Mouse (Mus musculus): Measurements from ENCODE around the gene Dazap1. TPM values are rescaled to one million over a fixed set of nuclear protein-coding genes. Genes with fewer than 3 reads are reported as not detected.

Gene Dazap1
- polyA plus RNA-seq, 1 experiment, result 103 TPM

- no peak for TF ChIP-seq POLR2A (IDR thresholded peaks at IDR 0.05; ENCODE audit: borderline replicate concordance, low read depth, low read length)
- no peak for TF ChIP-seq CTCF (IDR thresholded peaks at IDR 0.05; ENCODE audit: low read depth, low read length)
- Histone ChIP-seq H3K4me3 (ENCODE audit: insufficient read depth, low read length) (no peak overlapping the region), H3K27ac (ENCODE audit: insufficient read depth, low read depth, low read length) (no peak overlapping the region), H3K4me1 (ENCODE audit: control insufficient read depth, insufficient read depth, low read length) (peaks cover 10% of the 10 kb centered on the region)
Measured at GRCm38 (mm10) chr10:80325045-80325444, 63.8 kb downstream of the Dazap1 start.

DNA sequence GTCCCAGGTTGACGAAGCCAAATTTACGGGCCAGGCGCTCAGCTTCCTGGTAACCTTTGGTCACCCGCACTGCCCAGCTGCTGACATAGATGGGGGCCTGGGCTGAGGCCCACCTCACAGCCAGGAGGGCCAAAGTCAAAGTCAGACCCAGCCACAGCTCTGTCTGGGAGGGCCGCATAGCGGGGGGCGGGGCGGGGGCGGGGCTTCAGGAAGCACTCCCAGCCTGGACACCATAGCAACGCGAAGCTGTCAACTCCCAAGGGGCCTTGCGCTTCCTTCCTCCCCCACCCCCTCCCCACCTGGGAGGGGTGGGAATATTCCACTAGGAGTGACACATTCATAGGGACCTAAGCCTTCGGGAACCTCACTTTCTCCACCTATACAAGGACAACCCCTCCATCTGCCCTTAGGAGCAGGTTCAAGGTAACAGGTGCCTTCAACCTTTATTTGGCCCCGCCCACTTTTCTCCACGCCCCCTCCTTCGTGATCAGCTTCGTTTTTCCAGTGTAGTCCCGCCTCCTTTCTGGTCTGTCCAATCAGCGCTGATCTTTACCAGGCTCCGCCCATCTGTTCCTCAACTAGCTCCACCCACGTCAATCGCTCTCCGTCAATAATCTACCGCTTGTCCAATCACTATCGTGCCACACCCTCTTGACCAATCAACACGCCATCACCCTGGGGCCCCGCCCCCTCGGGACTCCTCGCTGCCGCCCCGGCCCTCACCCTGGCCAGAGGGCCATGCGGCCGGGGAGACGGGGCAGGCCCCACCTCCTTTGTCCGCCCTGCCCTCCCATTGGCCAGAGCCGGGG lies 68.2 kb downstream of the Dazap1 start, which contains the start of the genes Pcsk4 and Reep6:
TSS of gene Pcsk4 (minus strand) at position 226 of the 809 bp plus-strand sequence.
TSS of gene Reep6 (plus strand) at position 681 of the 809 bp plus-strand sequence.
- Histone ChIP-seq H3K4me1 (ENCODE audit: control insufficient read depth, insufficient read depth, low read length) (peaks cover 5% of the 10 kb centered on the region; the same call in 1 of the 2 replicates), H3K4me3 (ENCODE audit: insufficient read depth, low read length) (peak within 1 kb of the TSS; percentile 60), H3K27ac (ENCODE audit: insufficient read depth, low read depth, low read length) (no peak within 1 kb of the TSS)
- no peak for TF ChIP-seq CTCF (IDR thresholded peaks at IDR 0.05; ENCODE audit: low read depth, low read length)

DNA sequence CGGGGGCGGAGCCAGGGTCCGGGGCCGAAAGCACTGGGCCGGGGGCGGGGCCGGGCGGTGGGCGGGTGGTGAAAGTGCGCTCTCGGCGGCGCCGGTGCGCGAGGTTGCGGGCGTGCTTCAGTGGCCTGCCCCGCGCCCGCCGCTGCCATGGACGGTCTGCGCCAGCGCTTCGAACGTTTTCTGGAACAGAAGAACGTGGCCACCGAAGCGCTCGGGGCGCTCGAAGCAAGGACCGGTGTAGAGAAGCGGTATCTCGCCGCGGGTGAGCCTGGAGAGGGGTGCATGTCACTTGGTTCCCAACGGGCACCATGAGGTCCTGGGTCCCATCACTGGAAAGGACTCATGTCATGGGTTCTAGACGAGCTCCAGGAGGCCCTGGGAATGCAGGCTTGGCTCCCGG lies 68.8 kb downstream of the Dazap1 start:
- H3K4me1 ChIP-seq (ENCODE audit: control insufficient read depth, insufficient read depth, low read length), result peaks cover 5% of the 10 kb centered on the region; the same call in 1 of the 2 replicates
- TF ChIP-seq POLR2A (IDR thresholded peaks at IDR 0.05; ENCODE audit: borderline replicate concordance, low read depth, low read length), result no peak
- no peak for TF ChIP-seq CTCF (IDR thresholded peaks at IDR 0.05; ENCODE audit: low read depth, low read length)
- no peak overlapping the region for H3K27ac ChIP-seq (ENCODE audit: insufficient read depth, low read depth, low read length)
- peak overlapping the region; percentile 60 for H3K4me3 ChIP-seq (ENCODE audit: insufficient read depth, low read length)

DNA sequence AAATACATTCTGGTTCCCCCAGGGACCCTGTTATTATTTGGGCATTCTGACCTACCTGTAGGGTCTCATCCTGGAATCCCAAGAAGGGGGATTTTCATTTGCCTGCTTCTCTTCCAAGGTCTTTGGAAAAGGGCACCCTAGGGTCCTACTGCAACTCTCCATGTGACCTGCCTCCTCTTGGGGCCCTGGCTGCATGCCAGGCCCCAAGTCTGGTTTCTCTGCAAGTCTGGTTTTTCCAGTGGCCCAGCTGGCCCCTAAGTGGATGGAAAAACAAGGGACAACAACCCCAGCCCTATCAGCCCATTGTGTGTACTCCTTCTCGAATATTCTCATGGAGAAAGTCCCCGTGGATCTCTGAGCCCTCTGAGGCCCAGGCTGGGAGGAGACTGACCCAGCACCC lies 69.6 kb downstream of the Dazap1 start:
- Histone ChIP-seq H3K4me1 (ENCODE audit: control insufficient read depth, insufficient read depth, low read length) (peaks cover 5% of the 10 kb centered on the region; the same call in 1 of the 2 replicates), H3K27ac (ENCODE audit: insufficient read depth, low read depth, low read length) (no peak overlapping the region), H3K4me3 (ENCODE audit: insufficient read depth, low read length) (no peak overlapping the region)
- TF ChIP-seq POLR2A (IDR thresholded peaks at IDR 0.05; ENCODE audit: borderline replicate concordance, low read depth, low read length), result no peak
- TF ChIP-seq CTCF (IDR thresholded peaks at IDR 0.05; ENCODE audit: low read depth, low read length), result no peak

- TF ChIP-seq CTCF (IDR thresholded peaks at IDR 0.05; ENCODE audit: low read depth, low read length) (no peak), POLR2A (IDR thresholded peaks at IDR 0.05; ENCODE audit: borderline replicate concordance, low read depth, low read length) (no peak)
- Histone ChIP-seq H3K4me1 (ENCODE audit: control insufficient read depth, insufficient read depth, low read length) (peaks cover 5% of the 10 kb centered on the region; the same call in 1 of the 2 replicates), H3K27ac (ENCODE audit: insufficient read depth, low read depth, low read length) (no peak overlapping the region), H3K4me3 (ENCODE audit: insufficient read depth, low read length) (no peak overlapping the region)
Measured at GRCm38 (mm10) chr10:80331636-80332524, 70.6 kb downstream of the Dazap1 start.

GRCm38 (mm10) chr10:80332525-80332989 lies 71.3 kb downstream of the Dazap1 start:
- TF ChIP-seq POLR2A (IDR thresholded peaks at IDR 0.05; ENCODE audit: borderline replicate concordance, low read depth, low read length) (no peak), CTCF (IDR thresholded peaks at IDR 0.05; ENCODE audit: low read depth, low read length) (no peak)
- peaks cover 5% of the 10 kb centered on the region; the same call in 1 of the 2 replicates for H3K4me1 ChIP-seq (ENCODE audit: control insufficient read depth, insufficient read depth, low read length)
- no peak overlapping the region for H3K27ac ChIP-seq (ENCODE audit: insufficient read depth, low read depth, low read length)
- H3K4me3 ChIP-seq (ENCODE audit: insufficient read depth, low read length), result no peak overlapping the region

DNA sequence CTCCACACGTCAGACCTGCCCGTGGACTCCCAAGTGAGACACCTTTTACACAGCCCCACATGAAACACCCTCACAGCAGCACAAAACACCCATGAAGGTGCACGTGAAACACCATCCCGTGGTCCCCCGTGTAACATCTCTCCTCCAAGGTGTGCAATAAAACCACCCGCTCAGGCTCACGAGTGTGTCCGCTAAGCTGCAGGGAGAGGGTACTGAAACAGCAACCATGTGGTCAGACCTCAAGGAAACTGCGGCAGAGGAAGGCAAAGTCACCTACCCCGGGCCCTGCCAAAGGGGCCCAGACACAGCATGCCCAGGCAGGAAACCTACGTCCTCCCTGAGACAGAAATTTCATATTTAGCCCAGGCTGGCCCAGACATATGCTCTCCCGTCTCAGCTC lies 75.0 kb downstream of the Dazap1 start:
- TF ChIP-seq POLR2A (IDR thresholded peaks at IDR 0.05; ENCODE audit: borderline replicate concordance, low read depth, low read length) (no peak), CTCF (IDR thresholded peaks at IDR 0.05; ENCODE audit: low read depth, low read length) (no peak)
- no peak overlapping the region for H3K4me3 ChIP-seq (ENCODE audit: insufficient read depth, low read length)
- no peak overlapping the region for H3K27ac ChIP-seq (ENCODE audit: insufficient read depth, low read depth, low read length)
- H3K4me1 ChIP-seq (ENCODE audit: control insufficient read depth, insufficient read depth, low read length), result no peaks in the 10 kb centered on the region

Other genes with a start within 250 kb of the Dazap1 start
- gene Arhgap45, start 244.8 kb upstream of the Dazap1 start, polyA plus RNA-seq (2012; ENCODE audit: insufficient read depth, insufficient read length, missing spikeins), result 218 TPM in 2 replicates
- 53.0 and 55.5 TPM in 2 replicates for gene Polr2e, start 221.7 kb upstream of the Dazap1 start, polyA plus RNA-seq (2012; ENCODE audit: insufficient read depth, insufficient read length, missing spikeins)
- 311 and 322 TPM in 2 replicates for gene Gpx4, start 214.3 kb upstream of the Dazap1 start, polyA plus RNA-seq (2012; ENCODE audit: insufficient read depth, insufficient read length, missing spikeins)
- gene Sbno2, start 155.9 kb upstream of the Dazap1 start, polyA plus RNA-seq (2012; ENCODE audit: insufficient read depth, insufficient read length, missing spikeins), result 54.5 and 55.8 TPM in 2 replicates
- gene Stk11, start 145.7 kb upstream of the Dazap1 start, polyA plus RNA-seq (2012; ENCODE audit: insufficient read depth, insufficient read length, missing spikeins), result 104 TPM in 2 replicates
- 198 TPM in 2 replicates for gene Atp5d, start 122.9 kb upstream of the Dazap1 start, polyA plus RNA-seq (2012; ENCODE audit: insufficient read depth, insufficient read length, missing spikeins)
- gene Cbarp, start 120.7 kb upstream of the Dazap1 start, polyA plus RNA-seq (2012; ENCODE audit: insufficient read depth, insufficient read length, missing spikeins), result 2.0 and 2.9 TPM in 2 replicates
- 32.9 and 40.5 TPM in 2 replicates for gene Midn, start 113.2 kb upstream of the Dazap1 start, polyA plus RNA-seq (2012; ENCODE audit: insufficient read depth, insufficient read length, missing spikeins)
- gene Cirbp, start 95.5 kb upstream of the Dazap1 start, polyA plus RNA-seq (2012; ENCODE audit: insufficient read depth, insufficient read length, missing spikeins), result 48.0 and 49.8 TPM in 2 replicates
- 22.7 and 23.9 TPM in 2 replicates for gene 1600002K03Rik, start 88.5 kb upstream of the Dazap1 start, polyA plus RNA-seq (2012; ENCODE audit: insufficient read depth, insufficient read length, missing spikeins)
- gene Efna2, start 82.0 kb upstream of the Dazap1 start, polyA plus RNA-seq (2012; ENCODE audit: insufficient read depth, insufficient read length, missing spikeins), result 0.51 and 1.0 TPM in 2 replicates
- 27.2 and 36.2 TPM in 2 replicates for gene Mum1, start 35.1 kb upstream of the Dazap1 start, polyA plus RNA-seq (2012; ENCODE audit: insufficient read depth, insufficient read length, missing spikeins)
- gene Ndufs7, start 12.4 kb upstream of the Dazap1 start, polyA plus RNA-seq (2012; ENCODE audit: insufficient read depth, insufficient read length, missing spikeins), result 104 and 108 TPM in 2 replicates
- gene Gamt, start 474 bp upstream of the Dazap1 start, polyA plus RNA-seq (2012; ENCODE audit: insufficient read depth, insufficient read length, missing spikeins), result 19.5 and 26.3 TPM in 2 replicates
- 1,336 and 1,616 TPM in 2 replicates for gene Rps15, start 31.0 kb downstream of the Dazap1 start, polyA plus RNA-seq (2012; ENCODE audit: insufficient read depth, insufficient read length, missing spikeins)
- gene Apc2, start 34.5 kb downstream of the Dazap1 start, polyA plus RNA-seq (2012; ENCODE audit: insufficient read depth, insufficient read length, missing spikeins), result 0.25 and 0.81 TPM in 2 replicates
- 38.8 and 39.3 TPM in 2 replicates for gene 2310011J03Rik, start 59.1 kb downstream of the Dazap1 start, polyA plus RNA-seq (2012; ENCODE audit: insufficient read depth, insufficient read length, missing spikeins)
- 2.2 and 2.5 TPM in 2 replicates for gene Pcsk4, start 68.0 kb downstream of the Dazap1 start, polyA plus RNA-seq (2012; ENCODE audit: insufficient read depth, insufficient read length, missing spikeins)
- gene Reep6, start 68.5 kb downstream of the Dazap1 start, polyA plus RNA-seq (2012; ENCODE audit: insufficient read depth, insufficient read length, missing spikeins), result 1.5 TPM in 1 of 2 replicates, not detected in the other
- 7.6 and 8.8 TPM in 2 replicates for gene Adamtsl5, start 86.9 kb downstream of the Dazap1 start, polyA plus RNA-seq (2012; ENCODE audit: insufficient read depth, insufficient read length, missing spikeins)
- gene Plk5, start 95.0 kb downstream of the Dazap1 start, polyA plus RNA-seq (2012; ENCODE audit: insufficient read depth, insufficient read length, missing spikeins), result not detected in 2 replicates
- 5.8 and 8.3 TPM in 2 replicates for gene Mex3d, start 126.2 kb downstream of the Dazap1 start, polyA plus RNA-seq (2012; ENCODE audit: insufficient read depth, insufficient read length, missing spikeins)
- 55.6 and 58.2 TPM in 2 replicates for gene Mbd3, start 138.1 kb downstream of the Dazap1 start, polyA plus RNA-seq (2012; ENCODE audit: insufficient read depth, insufficient read length, missing spikeins)
- 175 and 193 TPM in 2 replicates for gene Uqcr11, start 145.3 kb downstream of the Dazap1 start, polyA plus RNA-seq (2012; ENCODE audit: insufficient read depth, insufficient read length, missing spikeins)
- gene Tcf3, start 172.2 kb downstream of the Dazap1 start, polyA plus RNA-seq (2012; ENCODE audit: insufficient read depth, insufficient read length, missing spikeins), result 25.5 and 27.4 TPM in 2 replicates
- not detected in 2 replicates for gene Onecut3, start 233.3 kb downstream of the Dazap1 start, polyA plus RNA-seq (2012; ENCODE audit: insufficient read depth, insufficient read length, missing spikeins)

Data from bone marrow macrophage, adult 2 months (primary cell).